Mouse (Mus musculus): ENCODE measurements around the gene 3100002H09Rik.

The 3100002H09Rik gene

GRCm38 (mm10) chr4:124614189-124614588 lies 3.6 kb upstream of the 3100002H09Rik start:
- no peak for DNase-seq

- no peak for DNase-seq
Observed at GRCm38 (mm10) chr4:124611768-124612167, 1.2 kb upstream of the 3100002H09Rik start.

GRCm38 (mm10) chr4:124610066-124610465 lies 537 bp downstream of the 3100002H09Rik start:
- DNase-seq: no peak

DNA sequence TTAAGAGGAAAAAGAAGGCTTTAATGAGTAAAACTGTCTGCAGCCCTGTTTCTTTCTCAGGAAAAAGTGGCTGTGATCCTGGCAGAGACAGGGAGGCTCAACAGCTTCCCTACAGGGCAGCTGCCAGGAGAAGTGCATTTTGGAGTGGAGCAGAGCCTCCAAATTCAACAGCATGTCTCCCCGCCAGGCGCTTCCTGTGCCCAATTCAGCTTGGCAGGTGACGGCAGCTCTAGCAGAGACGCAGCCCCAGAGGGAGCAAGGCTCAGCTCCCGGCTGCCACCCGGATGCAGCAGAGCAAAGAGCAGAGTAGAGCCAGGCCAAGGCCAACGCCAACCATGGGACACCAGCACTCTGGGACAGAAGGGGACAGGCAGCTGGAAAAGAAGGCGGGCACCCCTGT lies 3.4 kb downstream of the 3100002H09Rik start:
- no peak for DNase-seq

GRCm38 (mm10) chr4:124606180-124606579 lies 4.4 kb downstream of the 3100002H09Rik start:
- no peak for DNase-seq

DNA sequence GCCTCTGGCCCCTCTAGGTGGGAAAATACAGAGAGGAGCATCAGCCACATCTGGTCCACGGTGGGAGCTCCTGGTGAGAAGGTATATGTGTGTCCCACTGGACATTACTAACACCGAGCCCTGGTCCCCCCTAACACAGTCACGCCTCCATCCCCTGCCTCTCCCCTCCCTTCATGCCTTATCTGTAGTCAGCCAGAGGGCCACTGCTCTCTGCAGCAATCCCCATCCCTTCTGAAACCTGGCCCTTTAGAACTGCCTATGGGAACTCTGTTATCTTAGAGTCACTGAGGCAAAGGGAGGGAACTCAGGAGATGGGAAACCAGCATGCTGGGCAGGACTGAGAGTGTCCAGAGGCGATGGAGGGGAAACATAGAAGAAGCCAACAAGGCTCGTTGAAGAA lies 5.3 kb downstream of the 3100002H09Rik start:
- DNase-seq: no peak

DNA sequence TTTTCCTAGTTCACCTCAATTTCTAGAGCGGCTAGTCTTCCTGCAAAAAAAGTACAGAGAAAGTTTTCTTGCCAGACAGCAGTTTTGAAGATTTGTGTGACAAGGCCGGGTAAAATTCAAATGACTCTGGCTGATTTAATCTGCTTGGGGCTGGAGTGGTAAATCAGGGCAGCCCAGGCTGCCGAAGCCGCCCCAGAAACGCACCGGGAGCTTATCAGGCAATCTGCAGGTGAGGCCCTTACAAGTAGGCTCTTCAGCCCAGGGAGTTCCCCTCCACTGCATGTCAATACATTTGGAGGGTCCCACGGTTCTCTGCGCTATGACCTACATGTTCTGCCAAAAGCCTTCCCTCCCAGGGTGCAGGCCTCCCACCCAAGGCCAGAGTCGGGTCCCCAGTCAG lies 6.9 kb downstream of the 3100002H09Rik start:
- DNase-seq: no peak

DNA sequence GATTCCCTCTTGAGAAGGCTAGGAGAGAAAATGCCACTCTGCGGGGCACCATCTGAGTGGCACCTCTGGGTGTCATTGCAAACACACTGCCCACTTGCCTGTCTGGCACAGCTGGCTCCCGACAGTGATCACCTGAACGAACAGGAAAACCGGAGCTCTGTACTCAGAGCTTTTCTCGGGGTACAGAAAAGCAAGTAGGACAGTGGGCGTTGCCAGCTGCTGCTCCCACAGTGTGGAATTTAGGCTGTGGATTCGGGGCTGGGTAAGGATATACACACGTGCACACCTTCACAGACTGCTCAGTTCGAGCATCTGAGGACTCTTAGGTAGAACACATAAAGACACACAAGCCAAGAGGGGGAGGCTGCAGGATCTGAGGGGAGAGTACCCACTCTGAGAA lies 14.7 kb downstream of the 3100002H09Rik start:
- no peak for DNase-seq

DNA sequence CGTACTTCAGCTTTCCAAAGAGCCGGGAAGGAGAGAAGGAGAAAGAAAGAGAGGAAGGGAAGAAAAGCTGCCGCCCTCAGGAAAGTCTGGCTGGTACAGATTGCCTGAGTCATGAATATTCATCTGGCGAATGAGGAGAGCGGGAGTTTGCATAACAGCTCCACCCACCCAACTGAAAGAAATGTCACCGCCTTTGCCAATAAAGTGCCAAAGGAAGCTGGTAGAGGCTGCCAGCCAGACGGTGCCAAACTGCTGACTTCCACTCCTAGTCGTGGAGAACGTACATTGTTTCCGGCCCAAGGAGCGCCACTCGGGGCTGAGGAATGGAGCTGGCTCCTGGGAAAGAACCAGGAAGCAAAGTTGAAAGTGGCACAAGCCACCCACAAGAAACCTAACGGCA lies 15.7 kb downstream of the 3100002H09Rik start:
- peak; percentile 24 for DNase-seq

- no peak for DNase-seq
Observed at GRCm38 (mm10) chr4:124593691-124594090, 16.9 kb downstream of the 3100002H09Rik start.

- no peak for DNase-seq
Observed at GRCm38 (mm10) chr4:124593210-124593609, 17.4 kb downstream of the 3100002H09Rik start.

DNA sequence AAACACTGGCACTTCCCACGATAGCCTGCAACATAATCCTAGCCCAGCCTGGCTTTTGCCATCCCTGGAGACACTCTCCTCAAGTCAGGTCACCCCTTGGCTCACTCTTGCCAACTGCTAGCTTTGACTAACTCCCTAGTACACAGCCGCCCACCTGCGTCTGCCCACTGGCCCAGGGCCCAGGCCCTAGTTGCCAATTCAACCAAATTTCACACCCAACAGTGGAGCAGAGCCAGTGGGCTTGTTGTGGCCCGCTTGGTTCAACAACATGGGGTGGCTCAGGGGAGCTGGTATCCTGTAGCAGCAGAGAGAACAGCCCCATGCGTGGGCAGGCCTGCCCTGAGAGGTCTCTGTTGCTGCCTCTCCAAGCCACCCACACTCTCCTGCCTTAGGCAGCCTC lies 18.4 kb downstream of the 3100002H09Rik start:
- no peak for DNase-seq

GRCm38 (mm10) chr4:124580695-124581094 lies 29.9 kb downstream of the 3100002H09Rik start:
- DNase-seq: no peak

- no peak for DNase-seq
Observed at GRCm38 (mm10) chr4:124575955-124576445, 34.6 kb downstream of the 3100002H09Rik start.

DNA sequence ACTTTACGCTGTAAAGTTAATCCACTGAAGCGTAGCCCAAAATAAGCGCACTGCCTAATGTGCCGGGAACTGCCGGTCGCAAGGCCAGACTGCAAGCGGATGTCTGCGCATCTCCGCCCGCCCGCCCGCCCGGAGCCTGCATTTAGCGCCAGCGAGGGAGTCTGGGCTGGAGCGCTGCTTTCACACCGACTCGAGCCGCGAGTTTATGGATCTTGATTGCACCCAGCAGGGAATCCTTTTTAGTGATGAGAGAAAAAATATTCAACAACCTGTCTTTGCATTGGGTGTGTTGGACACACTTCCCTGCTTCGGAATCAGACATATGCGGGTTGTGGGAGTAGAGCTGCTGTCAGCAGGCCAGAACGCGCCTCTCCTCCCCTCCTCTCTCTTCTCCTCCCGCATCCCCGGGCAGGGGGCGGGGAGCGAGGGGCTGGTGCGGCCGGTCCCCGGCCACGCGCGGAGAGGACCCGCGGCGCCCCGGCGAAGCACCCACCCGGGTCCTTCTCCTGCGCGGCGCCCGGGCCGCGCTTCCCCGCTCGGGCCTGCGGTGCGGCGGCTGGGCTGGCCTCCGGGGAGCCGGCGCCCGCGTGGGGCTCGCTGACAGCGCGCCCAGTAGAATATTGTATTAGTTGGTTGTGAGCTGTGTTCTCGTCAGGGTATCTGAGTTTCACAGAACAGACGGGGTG lies 35.2 kb downstream of the 3100002H09Rik start:
- DNase-seq: no peak

GRCm38 (mm10) chr4:124573586-124573985 lies 37.0 kb downstream of the 3100002H09Rik start:
- DNase-seq: peak; percentile 53

DNA sequence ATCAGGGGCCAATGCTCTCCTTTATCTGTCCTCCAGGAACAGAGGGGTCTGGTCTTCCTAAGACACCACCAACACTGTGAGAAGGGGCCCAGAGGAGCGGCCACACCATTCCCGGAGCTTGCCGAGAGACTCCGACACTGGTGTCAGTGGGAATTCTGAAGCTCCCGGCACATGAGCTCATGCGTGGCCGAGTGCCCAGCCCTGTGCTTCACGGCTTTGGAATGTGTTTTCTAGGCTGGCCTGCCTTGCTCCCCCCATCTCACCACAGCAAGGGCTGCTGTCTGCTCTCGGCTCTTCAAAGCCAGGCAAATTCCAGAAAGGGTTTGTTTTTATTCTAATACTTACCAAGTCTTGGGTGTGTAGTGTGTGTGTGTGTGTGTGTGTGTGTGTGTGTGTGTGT lies 39.6 kb downstream of the 3100002H09Rik start:
- DNase-seq: peak; percentile 87

DNA sequence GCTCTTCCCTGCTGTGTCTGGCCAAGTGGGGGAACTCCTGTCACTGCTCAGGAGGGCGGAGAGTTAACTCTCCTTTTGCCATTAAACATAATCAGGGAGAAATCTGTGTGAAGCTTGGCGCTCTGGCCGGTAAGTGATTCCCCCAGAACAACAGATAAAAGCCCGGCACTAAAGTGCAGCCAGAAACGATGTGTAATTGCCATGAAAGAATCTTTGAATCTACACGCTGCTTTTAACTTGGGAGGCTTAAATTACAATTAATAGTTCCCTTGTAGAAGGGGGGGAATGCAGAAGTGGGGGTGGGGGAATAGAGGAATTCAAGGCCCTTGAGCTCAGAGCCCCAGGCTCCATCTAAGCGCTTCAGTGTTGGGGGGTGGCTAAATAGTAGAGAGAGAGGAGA lies 40.9 kb downstream of the 3100002H09Rik start:
- no peak for DNase-seq

DNA sequence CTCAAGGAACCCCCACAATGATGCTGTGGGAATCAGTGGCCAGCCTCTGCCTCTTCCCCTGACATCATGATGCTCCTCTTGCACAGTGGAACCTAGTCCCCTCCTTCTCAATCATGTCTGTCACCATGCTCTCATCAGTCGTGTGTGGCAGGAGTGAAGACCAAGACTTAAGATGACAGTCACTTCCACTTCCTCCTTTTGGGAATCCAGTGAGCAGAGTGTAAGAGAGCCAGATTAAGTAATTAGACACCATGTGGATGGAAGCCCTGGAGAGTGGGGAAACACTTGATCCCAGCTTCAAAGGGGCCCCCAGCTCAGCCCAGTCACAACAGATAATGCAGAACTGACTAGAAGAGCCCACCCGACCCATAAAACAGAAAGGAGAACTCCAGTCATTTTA lies 47.2 kb downstream of the 3100002H09Rik start:
- DNase-seq: no peak

GRCm38 (mm10) chr4:124562721-124563120 lies 47.9 kb downstream of the 3100002H09Rik start:
- no peak for DNase-seq

Measured in lung, postnatal 10 days (tissue).